Mouse (Mus musculus): ENCODE data around the gene E130208F15Rik.

DNA sequence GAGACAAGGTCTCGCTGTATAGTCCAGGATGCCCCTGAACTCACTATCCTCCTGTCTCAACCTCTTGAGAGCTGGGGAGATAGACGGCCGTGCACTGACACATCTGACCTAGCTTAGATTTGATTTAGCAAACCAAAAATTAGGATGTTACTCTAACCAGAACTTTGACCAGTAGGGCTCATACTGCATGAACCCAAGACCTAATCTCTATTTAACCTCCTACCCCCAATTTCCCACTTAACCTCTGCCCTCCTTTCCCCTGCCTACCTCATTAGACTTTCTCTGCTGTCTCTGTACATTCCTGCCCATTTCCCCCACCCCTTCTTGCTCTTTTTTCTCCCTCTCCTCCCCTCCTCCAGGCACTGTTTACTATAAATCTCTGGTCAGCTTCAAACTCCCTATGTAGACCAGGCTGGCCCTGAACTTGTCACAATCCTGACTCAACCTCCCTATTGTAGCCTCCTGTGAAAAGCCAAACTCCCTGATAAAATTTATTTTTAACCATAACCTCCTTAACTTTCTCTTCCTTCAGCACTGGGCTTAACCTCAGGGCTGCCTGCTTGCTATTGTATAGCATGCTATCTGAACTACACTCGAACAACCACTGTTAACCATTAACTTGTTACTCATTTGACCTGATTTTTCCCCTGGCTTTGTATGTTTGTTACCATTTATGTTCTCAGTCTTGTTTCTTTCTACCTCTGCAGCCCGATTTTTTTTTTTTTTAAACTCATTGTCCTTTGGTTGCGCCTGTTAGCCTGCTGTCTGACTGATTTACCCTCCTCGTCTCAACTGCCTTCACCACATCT, 37.0 kb downstream of the E130208F15Rik start:
- TF ChIP-seq CTCF (IDR thresholded peaks at IDR 0.05; ENCODE audit: insufficient read depth, low read depth, low read length), result no peak
- no peak for TF ChIP-seq POLR2A (IDR thresholded peaks at IDR 0.05; ENCODE audit: insufficient read depth, low read depth, low read length)

Measured in olfactory bulb, adult 2 months (tissue).